Mouse (Mus musculus): Measurements from ENCODE around the gene H2al1b. TPM values are rescaled to one million over a fixed set of nuclear protein-coding genes. Genes with fewer than 3 reads are reported as not detected.

The H2al1b gene
- total RNA-seq, 1 experiment = not detected

- no peak overlapping the region for H3K27ac ChIP-seq (ENCODE audit: insufficient read depth, low read depth, low read length, poor library complexity, severe bottlenecking)
- in situ Hi-C loops (cut with MboI; ENCODE audit: low sequenced_read_pairs in 2 of 2, unreplicated experiment in 2 of 2) = no loop called here
- TF ChIP-seq ZNF384 (IDR thresholded peaks at IDR 0.05; ENCODE audit: low read depth, low read length) (no peak), MAFK (IDR thresholded peaks at IDR 0.05; ENCODE audit: insufficient read depth, low read depth, low read length) (no peak), HCFC1 (IDR thresholded peaks at IDR 0.05; ENCODE audit: borderline replicate concordance, insufficient read depth, low read length) (no peak), CHD2 (IDR thresholded peaks at IDR 0.05; ENCODE audit: low read depth, low read length) (no peak), ZC3H11A (IDR thresholded peaks at IDR 0.05; ENCODE audit: borderline replicate concordance, low read depth, low read length) (no peak)
- no peaks in the 10 kb centered on the region for H3K36me3 ChIP-seq (ENCODE audit: control insufficient read depth, insufficient read depth, low read length, poor library complexity, severe bottlenecking)
- H3K9ac ChIP-seq (ENCODE audit: insufficient read depth, low read depth, low read length, poor library complexity, severe bottlenecking) = no peak overlapping the region
- H3K9me3 ChIP-seq (ENCODE audit: control insufficient read depth, insufficient read depth, low read depth, low read length) = no peaks in the 10 kb centered on the region
- no peak overlapping the region for H3K4me3 ChIP-seq (ENCODE audit: insufficient read depth in 1 of 2, low read depth in 1 of 2, low read length in 2 of 2, poor library complexity in 1 of 2, severe bottlenecking in 1 of 2)
- DNase-seq (ENCODE audit: low read depth, low spot score) = no peak
- no peaks in the 10 kb centered on the region for H3K4me1 ChIP-seq (ENCODE audit: control insufficient read depth in 2 of 2, insufficient read depth in 2 of 2, low read length in 2 of 2, poor library complexity in 1 of 2)
Observed at GRCm38 (mm10) chrX:11346756-11347155, 44.5 kb downstream of the H2al1b start.

Other genes starting within 250 kb of the H2al1b start
- not detected in 2 replicates for gene H2al1a, start 3.2 kb upstream of the H2al1b start, total RNA-seq (2012; rRNA removed)
- not detected in 2 replicates for gene H2al1c, start 3.2 kb downstream of the H2al1b start, total RNA-seq (2012; rRNA removed)
- gene H2al1d, start 6.4 kb downstream of the H2al1b start, total RNA-seq (2012; rRNA removed) = not detected in 2 replicates
- not detected in 2 replicates for gene H2al1e, start 9.5 kb downstream of the H2al1b start, total RNA-seq (2012; rRNA removed)
- not detected in 2 replicates for gene H2al1f, start 12.7 kb downstream of the H2al1b start, total RNA-seq (2012; rRNA removed)
- gene H2al1g, start 15.8 kb downstream of the H2al1b start, total RNA-seq (2012; rRNA removed) = not detected in 2 replicates
- not detected in 2 replicates for gene H2al1h, start 19.1 kb downstream of the H2al1b start, total RNA-seq (2012; rRNA removed)
- gene H2al1i, start 22.2 kb downstream of the H2al1b start, total RNA-seq (2012; rRNA removed) = not detected in 2 replicates
- not detected in 2 replicates for gene H2al1j, start 25.4 kb downstream of the H2al1b start, total RNA-seq (2012; rRNA removed)